Mouse (Mus musculus) ES-Bruce4 (cell line): ENCODE results near the gene Tmppe.

ENCODE experiments used
- CTCF ChIP-seq: IDR thresholded peaks from one replicate; pipeline ENCODE4 v1.8.1; 2011; ENCODE audit warnings: low read depth, low read length
- EP300 ChIP-seq: IDR thresholded peaks from 2 replicates; pipeline ENCODE4 v1.6.1; 2011; ENCODE audit warnings: low read depth, low read length; ENCODE audit not compliant: insufficient read depth

GRCm38 (mm10) chr9:114411295-114411694, 10.4 kb downstream of the Tmppe start:
- no peak for TF ChIP-seq CTCF
- no peak for TF ChIP-seq EP300
